Mouse (Mus musculus) embryonic fibroblast, embryonic 13.5 days (primary cell): ENCODE results near the gene Slc35b2.
A peak's percentile ranks its signal among the peaks of the same experiment; 100 is the strongest.

Experiments
- CTCF ChIP-seq: IDR thresholded peaks from 2 replicates; pipeline ENCODE4 v1.5.1; 2011; ENCODE audit warnings: mild to moderate bottlenecking, control low read depth, low read length, moderate library complexity, borderline replicate concordance; ENCODE audit not compliant: insufficient read depth
- POLR2A ChIP-seq: IDR thresholded peaks from 2 replicates; pipeline ENCODE4 v1.6.1; 2011; ENCODE audit warnings: low read depth, mild to moderate bottlenecking, control low read depth, low read length, moderate library complexity

DNA sequence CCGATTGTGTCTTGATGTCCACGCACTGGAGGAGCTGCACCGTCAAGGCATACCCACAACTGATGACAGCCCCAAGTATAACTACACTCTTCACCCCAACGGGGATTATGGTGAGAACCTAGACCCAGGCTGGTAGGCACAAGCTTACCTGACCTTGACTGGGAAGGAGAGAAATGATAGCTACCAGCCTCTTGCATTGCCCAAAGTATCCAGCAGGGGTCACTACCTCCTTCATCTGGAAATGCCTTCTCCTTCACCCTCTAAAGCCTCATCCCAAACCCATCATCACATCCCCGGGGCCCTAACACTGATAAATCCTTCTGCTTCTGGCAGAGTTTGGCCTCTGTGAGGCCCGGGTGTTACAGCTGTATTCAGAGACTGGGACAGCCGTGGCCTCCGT is 47.2 kb upstream of the Slc35b2 start:
- TF ChIP-seq CTCF (peak; percentile 17; the same call in 1 of the 2 replicates), POLR2A (no peak)
